Mouse (Mus musculus) kidney, adult 2 months (tissue): ENCODE data around the gene Ccdc65. TPM values are rescaled to one million over a fixed set of nuclear protein-coding genes. Genes with fewer than 3 reads are reported as not detected.

Source experiments
- DNase-seq: peaks from one replicate; pipeline ENCODE4 v3.0.0; 2021
- H3K27ac ChIP-seq: fragments of 200-500 bp; 2 replicates; pipeline ENCODE4 v1.5.1; 2012; ENCODE audit warnings: low read depth, low read length, control low read depth, inconsistent platforms; ENCODE audit not compliant: insufficient read depth
- H3K27me3 ChIP-seq: fragments of 200-500 bp; replicated peaks from 2 replicates; pipeline ENCODE4 v1.6.1; 2012; ENCODE audit warnings: mild to moderate bottlenecking, moderate library complexity, low read length, inconsistent platforms; ENCODE audit not compliant: control insufficient read depth, insufficient read depth
- H3K36me3 ChIP-seq: fragments of 200-500 bp; 2 replicates; pipeline ENCODE4 v1.6.1; 2012; ENCODE audit warnings: mild to moderate bottlenecking, moderate library complexity, low read length, inconsistent platforms; ENCODE audit not compliant: control insufficient read depth, insufficient read depth
- H3K4me1 ChIP-seq: fragments of 200-500 bp; 2 replicates; pipeline ENCODE4 v1.6.1; 2011; ENCODE audit warnings: low read length; ENCODE audit not compliant: control insufficient read depth, insufficient read depth
- H3K4me3 ChIP-seq: fragments of 200-500 bp; 2 replicates; pipeline ENCODE4 v1.5.1; 2011; ENCODE audit warnings: mild to moderate bottlenecking, low read depth, low read length, control low read depth; ENCODE audit not compliant: insufficient read depth
- CTCF ChIP-seq: fragments of 200-500 bp; conservative IDR thresholded peaks from 2 replicates; pipeline ENCODE4 v1.5.1; 2011; ENCODE audit warnings: low read depth, mild to moderate bottlenecking, control low read depth, low read length, moderate library complexity, mixed read lengths; ENCODE audit not compliant: insufficient read depth, insufficient read length
- POLR2A ChIP-seq: fragments of 200-500 bp; IDR thresholded peaks from one replicate; pipeline ENCODE4 v1.6.1; 2011; ENCODE audit warnings: low read depth, low read length, control low read depth
- WGBS: fragments of 180-500 bp; shearing (Covaris S2); methylation state at CpG from one replicate; pipeline ENCODE4 v1.1.7; 2018; 5-methylcytosine and 5-hydroxymethylcytosine counted together
- polyA plus RNA-seq: library from polyadenylated mRNA; depleted of rRNA; stranded (reverse); fragments of >200 nt; gene quantifications from 2 replicates; pipeline ENCODE4 v1.2.3, GENCODE M21; 2012

Gene Ccdc65
- polyA plus RNA-seq, 1 experiment = 0.42 TPM

DNA sequence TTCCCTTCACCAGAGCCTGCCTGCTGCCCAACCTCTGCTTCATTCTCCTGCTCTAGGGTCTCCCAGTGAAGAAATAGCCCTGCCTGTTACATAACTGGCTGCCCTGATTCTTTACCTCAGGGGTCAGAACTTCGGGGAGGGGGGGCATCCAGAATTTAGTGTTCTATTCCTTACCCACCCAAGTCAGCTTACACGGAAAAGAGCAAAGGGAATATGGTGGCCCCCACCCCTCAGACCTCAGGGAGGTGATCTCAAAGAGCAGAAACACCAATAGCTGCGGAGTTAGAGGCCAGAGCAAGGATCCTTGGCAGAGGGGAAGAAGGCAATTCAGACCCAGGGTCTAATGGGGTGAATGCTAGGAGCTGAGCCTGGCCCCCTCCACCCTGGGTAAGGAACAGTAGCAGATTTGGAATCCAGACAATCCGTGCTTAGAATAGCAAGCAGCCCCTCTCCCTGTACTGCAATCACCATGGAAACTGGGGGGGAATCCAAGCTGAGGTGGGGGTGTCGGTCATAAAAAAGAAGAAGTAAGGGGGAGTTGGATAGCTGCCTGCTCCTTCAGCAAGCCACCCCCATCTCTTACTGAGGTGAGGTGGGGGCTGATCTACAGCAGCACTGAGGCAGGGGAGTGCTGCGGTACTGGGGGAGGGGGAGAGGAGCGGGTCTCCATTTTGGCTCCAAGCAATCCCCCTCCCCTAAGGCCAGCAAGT is 33.6 kb upstream of the Ccdc65 start:
- Histone ChIP-seq H3K27ac (no peak overlapping the region), H3K4me1 (no peaks in the 10 kb centered on the region), H3K4me3 (no peak overlapping the region), H3K27me3 (no peaks in the 10 kb centered on the region), H3K36me3 (no peaks in the 10 kb centered on the region)
- WGBS = 37% methylated on average over 7 of the region's 7 CpGs
- DNase-seq = no peak
- no peak for TF ChIP-seq POLR2A

DNA sequence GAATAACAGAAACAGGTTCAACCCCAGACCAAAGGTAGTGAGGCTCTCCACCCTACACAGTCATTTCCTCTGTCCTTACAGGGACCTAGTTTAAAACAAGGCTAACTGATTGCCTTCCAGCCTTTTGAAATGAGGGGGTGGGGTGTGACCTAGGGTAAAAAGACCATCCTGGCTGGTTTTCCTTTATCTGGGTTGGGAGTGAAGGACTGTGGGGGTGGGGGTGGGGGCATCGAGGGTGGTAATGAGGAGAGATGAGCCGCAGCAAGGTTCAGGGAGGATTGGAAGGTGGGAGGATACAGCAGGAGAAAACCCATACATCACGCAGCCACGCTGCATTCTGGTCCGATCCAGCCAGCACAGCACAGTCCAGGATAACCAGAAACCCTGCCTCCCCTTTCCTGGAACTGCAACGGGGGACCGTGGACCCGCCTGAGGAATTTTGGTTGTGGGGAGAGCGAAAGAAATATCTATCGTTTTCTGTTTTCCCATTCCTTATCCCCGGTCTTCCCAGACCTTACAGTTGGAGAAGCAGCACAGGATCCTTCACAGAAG is 32.9 kb upstream of the Ccdc65 start:
- H3K36me3 ChIP-seq = no peaks in the 10 kb centered on the region
- DNase-seq = no peak
- WGBS = 15% methylated on average over 11 of the region's 11 CpGs
- TF ChIP-seq CTCF (no peak), POLR2A (no peak)
- no peaks in the 10 kb centered on the region for H3K27me3 ChIP-seq
- H3K4me3 ChIP-seq = no peak overlapping the region
- no peaks in the 10 kb centered on the region for H3K4me1 ChIP-seq
- H3K27ac ChIP-seq = no peak overlapping the region

DNA sequence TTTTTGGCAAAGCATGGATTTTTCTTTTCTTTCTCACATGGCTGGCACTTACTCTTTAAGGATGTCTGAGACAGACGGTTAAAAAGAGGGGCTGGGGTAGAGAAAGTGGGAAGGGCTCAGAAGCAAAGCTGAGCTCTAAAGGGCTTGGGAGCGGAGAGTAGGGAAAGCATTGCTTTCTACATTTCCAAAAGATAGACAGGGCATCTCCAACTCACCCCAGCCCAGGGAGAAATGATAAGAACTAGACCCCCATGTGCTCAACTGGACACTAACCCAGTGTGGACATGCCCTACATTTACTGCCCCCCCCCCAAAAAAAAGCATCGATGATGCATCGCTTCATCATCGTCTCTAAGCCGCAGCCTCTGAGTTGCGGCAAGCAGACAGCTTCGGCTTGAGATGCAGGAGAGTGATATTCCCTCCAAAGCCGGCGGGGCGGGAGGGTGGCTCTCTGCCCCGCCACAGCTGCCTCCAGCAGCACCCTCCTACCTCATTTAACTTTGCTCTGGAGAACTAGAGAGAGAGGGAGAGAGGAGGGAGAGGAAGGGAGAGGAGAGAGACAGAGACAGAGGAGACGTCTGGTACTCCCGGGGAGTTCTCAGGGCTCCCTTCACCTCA is 32.3 kb upstream of the Ccdc65 start:
- Histone ChIP-seq H3K36me3 (no peaks in the 10 kb centered on the region), H3K27me3 (no peaks in the 10 kb centered on the region), H3K27ac (no peak overlapping the region), H3K4me3 (peak overlapping the region; percentile 24; the same call in 1 of the 2 replicates), H3K4me1 (no peaks in the 10 kb centered on the region)
- no peak for DNase-seq
- 12% methylated on average over 14 of the region's 14 CpGs for WGBS
- TF ChIP-seq CTCF (no peak), POLR2A (no peak)

DNA sequence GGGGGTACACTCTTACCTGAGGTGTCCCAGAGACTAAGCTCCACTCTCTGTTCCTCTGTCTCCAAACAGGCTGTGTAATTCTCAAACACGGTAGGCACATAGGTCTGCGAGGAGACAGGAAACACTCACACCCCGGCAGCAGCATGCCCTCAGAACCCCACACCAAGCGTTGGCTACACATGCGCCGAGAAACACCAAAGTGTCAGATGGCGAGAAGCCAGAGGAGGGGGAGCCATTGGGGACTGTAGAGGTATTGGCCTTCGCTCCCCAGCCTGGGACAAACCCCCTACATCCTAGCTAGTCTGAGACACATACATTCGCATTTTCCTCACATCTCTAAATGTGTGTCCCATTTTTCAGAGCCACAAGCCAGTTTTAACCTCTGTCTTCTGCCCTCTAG is 31.5 kb upstream of the Ccdc65 start:
- TF ChIP-seq CTCF (no peak), POLR2A (no peak)
- Histone ChIP-seq H3K27ac (no peak overlapping the region), H3K36me3 (no peaks in the 10 kb centered on the region), H3K4me3 (peak overlapping the region; percentile 71; the same call in 1 of the 2 replicates), H3K27me3 (no peaks in the 10 kb centered on the region), H3K4me1 (no peaks in the 10 kb centered on the region)
- peak; percentile 24 for DNase-seq
- 4% methylated on average over 9 of the region's 9 CpGs for WGBS

DNA sequence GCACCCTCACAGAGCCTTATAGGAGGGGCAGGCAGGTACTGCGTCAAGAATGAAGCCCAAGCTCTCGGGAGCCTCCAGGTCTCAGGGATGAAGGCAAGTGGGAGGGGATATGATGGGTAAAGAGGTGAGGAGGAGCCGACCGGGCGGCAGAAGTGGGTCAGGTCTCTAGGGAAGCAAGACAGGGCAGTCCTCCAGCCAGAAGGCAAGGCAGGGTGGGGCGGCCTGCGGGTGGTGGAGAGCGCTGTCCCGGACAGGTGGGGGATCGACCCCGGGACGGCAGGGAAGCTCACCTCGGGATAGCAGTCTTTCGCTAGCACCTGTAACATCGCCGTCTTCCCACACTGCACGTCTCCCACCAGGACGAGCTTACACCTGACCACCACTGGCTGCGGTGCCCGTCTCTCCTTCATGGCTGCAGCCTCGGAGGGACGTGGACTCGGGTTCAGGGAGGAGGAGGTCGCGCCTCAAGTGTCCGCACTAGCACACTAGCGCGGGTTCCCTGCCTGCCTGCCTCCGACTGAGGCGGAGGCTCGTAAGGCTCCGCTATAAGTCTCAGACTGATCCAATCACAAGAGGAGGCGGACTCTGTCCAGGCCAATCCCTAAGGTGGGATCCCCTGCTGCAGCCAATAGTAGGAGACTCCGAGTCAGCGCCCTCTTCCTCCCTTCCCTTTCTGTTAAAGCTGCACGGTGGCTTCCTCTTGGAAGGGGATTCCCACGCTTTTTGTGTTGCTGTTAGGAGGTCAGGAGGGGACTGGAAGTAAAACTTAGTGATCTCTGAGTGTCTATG is 30.9 kb upstream of the Ccdc65 start, which contains the start of gene Rnd1:
Gene Rnd1 (minus strand): TSS at position 522 of the 789 bp plus-strand sequence.
- H3K27ac ChIP-seq = no peak within 1 kb of the TSS
- peak; percentile 97 for TF ChIP-seq POLR2A
- TF ChIP-seq CTCF = no peak
- WGBS = 1% methylated on average over 37 of the region's 37 CpGs
- peak within 1 kb of the TSS; percentile 71 for H3K4me3 ChIP-seq
- no peaks in the 10 kb centered on the region for H3K4me1 ChIP-seq
- no peaks in the 10 kb centered on the region for H3K27me3 ChIP-seq
- H3K36me3 ChIP-seq = no peaks in the 10 kb centered on the region
- DNase-seq = peak; percentile 93

DNA sequence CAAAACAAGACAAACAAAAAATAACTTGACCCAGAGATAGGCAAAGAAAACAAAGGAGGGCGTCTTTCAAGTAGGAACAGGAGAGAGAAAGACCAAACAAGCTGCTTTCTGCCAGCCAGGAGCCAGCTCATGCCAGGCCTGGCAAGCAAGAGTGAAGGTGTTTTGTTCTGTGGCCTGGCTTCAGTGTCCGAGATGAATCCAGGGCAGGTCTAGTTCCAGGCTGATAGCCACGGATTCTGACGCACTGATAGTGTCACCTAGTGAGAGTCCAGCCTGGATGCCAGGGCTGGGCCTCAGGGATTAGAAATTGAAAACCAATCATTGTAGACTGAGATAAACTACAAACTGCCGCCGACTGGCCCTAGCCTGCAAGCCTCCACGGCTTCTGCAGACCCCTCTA is 30.0 kb upstream of the Ccdc65 start:
- WGBS = 83% methylated on average over 7 of the region's 7 CpGs
- no peak for DNase-seq
- no peaks in the 10 kb centered on the region for H3K4me1 ChIP-seq
- TF ChIP-seq POLR2A (no peak), CTCF (no peak)
- H3K36me3 ChIP-seq = no peaks in the 10 kb centered on the region
- H3K27ac ChIP-seq = no peak overlapping the region
- no peaks in the 10 kb centered on the region for H3K27me3 ChIP-seq
- no peak overlapping the region for H3K4me3 ChIP-seq

DNA sequence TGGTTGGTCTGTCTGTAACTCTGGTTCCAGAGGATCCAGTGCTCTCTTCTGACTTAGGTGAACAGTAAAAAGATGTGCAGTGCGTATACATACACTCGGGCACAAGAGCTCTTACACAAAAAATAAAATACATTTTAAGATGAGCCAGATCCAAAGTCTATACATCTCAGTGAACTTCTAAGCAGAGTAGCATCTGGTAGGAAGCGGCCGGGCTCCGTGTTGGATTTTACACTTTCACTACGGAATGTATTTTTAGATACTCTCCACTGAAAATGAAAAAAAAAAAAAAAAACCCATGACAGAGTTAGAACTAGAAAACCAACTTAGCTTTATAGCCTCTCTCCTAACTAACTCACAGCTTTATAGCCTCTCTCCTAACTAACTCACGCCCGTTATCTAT is 27.3 kb upstream of the Ccdc65 start:
- 87% methylated on average over 8 of the region's 8 CpGs for WGBS
- Histone ChIP-seq H3K36me3 (no peaks in the 10 kb centered on the region), H3K4me3 (no peak overlapping the region), H3K27me3 (no peaks in the 10 kb centered on the region), H3K27ac (no peak overlapping the region), H3K4me1 (no peaks in the 10 kb centered on the region)
- no peak for DNase-seq
- TF ChIP-seq POLR2A (no peak), CTCF (no peak)
